Mouse (Mus musculus) heart, embryonic 16.5 days (tissue): ENCODE results near the gene Gm21188. TPM values are rescaled to one million over a fixed set of nuclear protein-coding genes. Genes with fewer than 3 reads are reported as not detected.
"Not testable (repeated sequence)": the region's sequence is repeated elsewhere in the genome, so short reads cannot be mapped to it uniquely, and the experiment has no call there.

ENCODE experiments used
- ATAC-seq: fragments of 200-750 bp; cut with Nextera tagmentation; replicated peaks from 2 replicates; pipeline ENCODE4 v1.8.0; 2017; ENCODE audit warnings: moderate number of reproducible peaks; ENCODE audit not compliant: insufficient read depth, low FRiP score; ENCODE audit errors: extremely low read depth
- H3K27ac ChIP-seq: fragments of 300-500 bp; sonication (generic); 2 replicates; pipeline ENCODE4 v1.5.1; 2014; ENCODE audit warnings: mild to moderate bottlenecking, low read length, control low read depth, moderate library complexity
- H3K27me3 ChIP-seq: fragments of 300-500 bp; sonication (generic); 2 replicates; pipeline ENCODE4 v1.6.1; 2014; ENCODE audit warnings: low read length, mixed read lengths; ENCODE audit not compliant: control insufficient read depth, insufficient read depth
- H3K36me3 ChIP-seq: fragments of 300-500 bp; sonication (generic); 2 replicates; pipeline ENCODE4 v1.6.1; 2014; ENCODE audit not compliant: control insufficient read depth, insufficient read depth
- H3K4me1 ChIP-seq: fragments of 300-500 bp; sonication (generic); 2 replicates; pipeline ENCODE4 v1.6.1; 2014; ENCODE audit warnings: low read length, mixed read lengths; ENCODE audit not compliant: control insufficient read depth, insufficient read depth
- H3K4me2 ChIP-seq: fragments of 300-500 bp; sonication (generic); 2 replicates; pipeline ENCODE4 v1.6.1; 2014; ENCODE audit warnings: low read depth, mild to moderate bottlenecking, control low read depth, low read length
- H3K4me3 ChIP-seq: fragments of 300-500 bp; sonication (generic); 2 replicates; pipeline ENCODE4 v1.5.1; 2014; ENCODE audit warnings: mild to moderate bottlenecking, control low read depth, low read length
- H3K9ac ChIP-seq: fragments of 300-500 bp; sonication (generic); 2 replicates; pipeline ENCODE4 v1.6.1; 2014; ENCODE audit warnings: low read length, control low read depth
- H3K9me3 ChIP-seq: fragments of 300-500 bp; sonication (generic); replicated peaks from 2 replicates; pipeline ENCODE4 v1.6.1; 2016; ENCODE audit warnings: low read length; ENCODE audit not compliant: control insufficient read depth
- WGBS: fragments of 180-500 bp; shearing (Covaris S2); extraction: QIAGEN DNeasy Blood & Tissue Kit; methylation state at CpG from one replicate; pipeline ENCODE4 v1.1.7; 2014; 5-methylcytosine and 5-hydroxymethylcytosine counted together
- polyA plus RNA-seq: library from polyadenylated mRNA; unstranded; fragments of >200 nt; fragmentation: Nextera tagmentation; extraction: Ambion mirVana; gene quantifications from 2 replicates; pipeline ENCODE4 v1.2.1, GENCODE M21; 2015

The Gm21188 gene
- polyA plus RNA-seq, 1 experiment from 2014 or later = 0.14 TPM

DNA sequence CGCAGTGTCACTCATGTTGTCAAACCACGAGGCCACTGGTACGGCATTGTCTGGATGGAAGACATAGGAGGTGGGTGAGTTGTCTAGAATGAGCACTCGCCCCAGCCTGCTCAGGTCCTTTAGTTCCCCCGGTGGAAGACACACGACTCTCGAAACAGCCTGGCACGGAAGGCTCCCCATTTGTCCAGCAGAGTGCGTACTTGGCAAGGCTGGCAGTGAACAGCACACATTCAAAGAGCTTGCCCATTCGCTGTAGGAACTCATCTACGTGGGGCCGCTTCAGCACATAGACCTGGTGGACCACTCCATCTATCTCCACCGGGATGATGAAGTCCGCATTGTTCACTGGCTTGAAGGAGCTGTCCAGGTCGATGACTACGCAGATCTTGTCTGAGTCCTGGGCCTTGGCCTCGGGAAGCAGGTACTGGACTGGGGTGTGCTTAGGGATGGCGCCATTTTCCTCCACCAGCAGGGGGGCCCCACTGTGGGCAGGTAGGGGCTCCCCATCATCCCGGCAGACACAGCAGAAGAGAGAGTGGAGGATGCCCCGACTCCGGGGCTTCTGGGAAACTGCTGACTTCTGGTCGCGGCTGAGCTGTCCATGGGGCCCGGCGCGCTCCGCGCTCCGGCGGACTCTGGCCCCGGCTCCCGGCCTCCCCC, 36.5 kb downstream of the Gm21188 start:
- not testable (repeated sequence) for H3K4me1 ChIP-seq, H3K9ac ChIP-seq, ATAC-seq, H3K4me3 ChIP-seq, H3K27me3 ChIP-seq, H3K4me2 ChIP-seq, H3K9me3 ChIP-seq, H3K36me3 ChIP-seq, H3K27ac ChIP-seq
- 7% methylated on average over 6 of the region's 32 CpGs for WGBS

DNA sequence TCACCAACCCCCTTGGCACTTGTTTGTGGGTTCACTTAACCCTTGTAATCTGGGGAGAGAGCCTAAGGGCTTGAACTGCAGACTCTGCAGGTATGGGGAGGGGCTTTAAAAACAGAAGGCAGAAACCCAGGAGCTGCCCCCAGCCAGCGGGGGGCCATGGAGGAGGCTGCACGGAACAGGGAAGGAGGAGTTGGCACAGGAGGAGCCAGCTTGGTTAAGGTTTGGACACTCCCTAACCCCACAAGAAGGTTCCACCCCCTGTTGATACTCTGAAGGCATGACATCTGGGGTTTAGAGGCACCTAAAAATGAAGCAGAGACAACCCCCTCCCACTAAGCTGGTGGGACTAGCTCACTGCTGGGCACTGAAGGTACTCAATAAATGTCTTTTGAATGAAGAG, 38.0 kb downstream of the Gm21188 start:
- not testable (repeated sequence) for H3K27ac ChIP-seq, H3K27me3 ChIP-seq, H3K9ac ChIP-seq, H3K4me1 ChIP-seq, H3K9me3 ChIP-seq, H3K36me3 ChIP-seq, H3K4me3 ChIP-seq, ATAC-seq, H3K4me2 ChIP-seq
- WGBS = no CpG with 5 or more reads among the region's 2 CpGs

DNA sequence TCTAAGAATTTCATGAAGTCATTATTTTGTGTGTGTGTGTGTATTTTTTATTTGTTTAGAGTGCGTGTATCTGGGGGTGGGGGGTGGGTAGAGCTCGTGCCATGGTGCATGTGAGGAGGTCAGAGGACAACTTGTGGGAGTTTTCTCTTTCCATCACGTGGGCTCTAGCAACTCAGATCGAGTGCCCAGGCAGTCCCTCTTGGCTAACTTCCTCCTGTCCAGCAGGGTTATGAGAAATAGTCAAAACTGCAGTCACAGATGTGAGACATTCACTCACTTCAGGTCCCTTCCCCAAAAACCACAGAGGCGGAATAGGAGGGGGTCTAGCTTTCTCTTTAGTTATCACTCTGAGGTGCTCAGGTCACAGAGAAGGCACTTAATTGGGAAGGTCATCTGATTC, 38.5 kb downstream of the Gm21188 start:
- H3K27me3 ChIP-seq = not testable (repeated sequence)

DNA sequence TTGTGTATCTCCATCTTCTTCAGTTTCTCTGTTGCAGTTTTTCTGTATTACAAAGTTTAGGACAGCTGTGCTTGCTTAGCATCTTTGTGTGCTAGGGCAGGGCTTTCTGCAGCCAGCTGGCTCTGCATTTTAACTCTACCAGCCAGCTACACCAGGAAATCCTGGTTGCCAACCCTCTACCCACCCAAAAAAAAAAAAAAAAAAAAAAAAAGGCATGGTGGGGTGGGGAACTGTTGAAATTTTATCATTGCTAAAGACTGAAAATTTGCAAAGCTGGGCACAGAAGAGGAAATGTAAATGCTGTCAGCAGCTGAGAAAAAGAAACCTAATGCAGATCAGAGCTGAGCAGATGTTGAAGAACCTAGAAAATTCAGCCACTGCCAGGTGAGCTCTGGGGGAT, 41.9 kb downstream of the Gm21188 start:
- H3K36me3 ChIP-seq, H3K27me3 ChIP-seq, H3K9me3 ChIP-seq, H3K27ac ChIP-seq, H3K4me1 ChIP-seq, H3K4me2 ChIP-seq, ATAC-seq, H3K4me3 ChIP-seq, H3K9ac ChIP-seq: not testable (repeated sequence)

More for the DNA sequence above, 38.5 kb downstream of the Gm21188 start:
- H3K36me3 ChIP-seq, H3K4me3 ChIP-seq, H3K4me2 ChIP-seq, ATAC-seq, H3K4me1 ChIP-seq, H3K9me3 ChIP-seq, H3K9ac ChIP-seq, H3K27ac ChIP-seq: not testable (repeated sequence)
- no CpG with 5 or more reads among the region's 5 CpGs for WGBS

DNA sequence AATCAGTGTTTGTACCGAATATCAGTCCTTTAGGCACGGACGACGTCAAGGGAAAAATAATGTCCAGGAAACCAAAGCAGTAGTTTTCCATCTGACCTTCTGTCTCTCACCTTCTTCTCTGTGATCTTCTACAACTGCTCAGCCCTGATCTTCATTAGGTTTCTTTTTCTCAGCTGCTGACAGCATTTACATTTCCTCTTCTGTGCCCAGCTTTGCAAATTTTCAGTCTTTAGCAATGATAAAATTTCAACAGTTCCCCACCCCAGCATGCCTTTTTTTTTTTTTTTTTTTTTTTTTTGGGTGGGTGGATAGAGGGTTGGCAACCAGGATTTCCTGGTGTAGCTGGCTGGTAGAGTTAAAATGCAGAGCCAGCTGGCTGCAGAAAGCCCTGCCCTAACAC, 52.8 kb downstream of the Gm21188 start:
- not testable (repeated sequence) for H3K27ac ChIP-seq, H3K4me1 ChIP-seq, H3K27me3 ChIP-seq, H3K9ac ChIP-seq, H3K9me3 ChIP-seq, H3K4me2 ChIP-seq, ATAC-seq, H3K4me3 ChIP-seq, H3K36me3 ChIP-seq
- no CpG with 5 or more reads among the region's 4 CpGs for WGBS

DNA sequence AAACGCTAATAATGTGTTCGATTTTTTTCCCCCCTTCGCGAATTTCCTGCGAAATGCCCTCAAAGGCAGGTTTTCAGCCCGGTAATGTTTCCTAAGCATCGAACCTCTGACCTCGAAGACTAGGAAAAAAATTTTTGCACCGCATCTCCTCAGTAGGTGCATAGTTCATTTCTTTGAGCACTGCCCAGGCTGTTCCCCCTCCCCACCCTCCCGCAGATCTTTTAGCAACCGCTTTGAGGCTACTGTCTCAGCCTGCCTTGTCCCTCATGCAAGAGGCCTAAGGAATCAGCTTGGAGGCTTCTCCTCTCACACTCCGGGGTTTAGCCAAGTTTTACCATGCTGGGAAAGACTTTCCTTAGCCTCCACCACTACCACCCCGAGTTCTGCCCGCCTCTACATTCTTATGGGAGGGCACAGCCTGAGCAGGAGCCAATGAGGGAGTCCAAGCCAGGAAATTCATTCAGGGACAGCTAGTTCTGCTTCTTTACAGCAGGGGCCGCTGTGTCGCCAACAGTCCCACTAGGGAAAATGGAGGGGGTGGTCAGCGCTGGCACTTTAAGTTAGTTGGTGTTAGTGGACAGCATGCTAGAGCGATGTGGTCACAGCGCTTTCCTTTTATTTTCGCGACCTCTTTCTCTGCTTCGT, 53.4 kb downstream of the Gm21188 start:
- not testable (repeated sequence) for H3K27me3 ChIP-seq, H3K9me3 ChIP-seq, H3K4me1 ChIP-seq, H3K9ac ChIP-seq, ATAC-seq, H3K4me3 ChIP-seq, H3K27ac ChIP-seq, H3K4me2 ChIP-seq, H3K36me3 ChIP-seq
- WGBS = no CpG with 5 or more reads among the region's 22 CpGs

DNA sequence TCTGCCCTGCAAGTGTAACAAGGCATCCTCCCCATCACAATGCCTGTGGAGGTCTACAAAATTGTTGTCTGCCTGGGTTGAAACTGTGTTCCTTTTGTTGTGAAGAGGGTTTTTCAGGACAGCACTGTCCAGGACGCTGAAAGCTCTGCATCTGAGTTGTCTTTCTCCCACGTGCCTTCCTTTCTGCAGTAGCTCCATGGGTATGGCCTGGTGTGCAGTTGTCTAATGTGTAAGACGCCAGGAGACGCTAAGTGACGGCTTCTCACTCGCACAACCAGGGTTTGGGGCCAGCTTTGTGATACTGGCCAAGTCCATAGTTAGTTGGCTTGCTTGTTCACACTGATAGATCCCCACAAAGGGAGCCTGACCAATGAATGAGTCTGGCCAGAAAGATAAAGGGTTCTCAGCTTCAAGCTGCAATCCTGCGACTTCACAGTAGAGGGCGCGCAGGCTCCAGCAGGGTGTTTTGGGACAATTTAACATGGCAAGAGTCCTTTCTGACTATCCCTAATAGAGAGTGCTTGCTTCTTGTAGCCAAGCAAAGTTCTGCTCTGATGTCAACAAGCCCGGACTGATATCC, 60.0 kb downstream of the Gm21188 start:
- not testable (repeated sequence) for H3K27ac ChIP-seq, H3K4me2 ChIP-seq, H3K9me3 ChIP-seq, H3K4me3 ChIP-seq, H3K9ac ChIP-seq, H3K27me3 ChIP-seq, ATAC-seq, H3K36me3 ChIP-seq, H3K4me1 ChIP-seq
- WGBS = no CpG with 5 or more reads among the region's 10 CpGs

DNA sequence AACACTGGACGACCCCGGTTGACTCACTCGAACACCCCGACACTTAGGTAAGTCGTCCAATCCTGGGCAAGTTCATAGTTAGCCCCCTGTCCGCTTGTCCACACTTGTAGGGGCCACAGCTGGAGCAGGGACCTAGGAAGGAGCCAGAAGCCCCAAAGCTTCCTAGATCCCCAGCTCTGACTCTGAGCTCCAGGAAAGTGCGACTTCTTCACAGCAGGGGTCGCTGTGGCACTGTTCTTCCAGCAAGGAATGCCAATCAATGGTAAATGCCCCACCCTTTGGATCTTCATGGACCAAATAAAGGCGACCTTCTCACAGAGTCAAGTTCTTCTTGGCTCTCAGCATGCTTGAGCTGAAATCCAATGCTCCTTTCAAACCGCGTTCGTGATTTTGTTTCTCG, 60.7 kb downstream of the Gm21188 start:
- H3K4me1 ChIP-seq, ATAC-seq, H3K9me3 ChIP-seq, H3K36me3 ChIP-seq, H3K27ac ChIP-seq, H3K27me3 ChIP-seq, H3K4me3 ChIP-seq, H3K4me2 ChIP-seq, H3K9ac ChIP-seq: not testable (repeated sequence)
- no CpG with 5 or more reads among the region's 13 CpGs for WGBS
